Comparison of ENCODE assay signal across 10 mouse cellular contexts in the genomic region with DNA sequence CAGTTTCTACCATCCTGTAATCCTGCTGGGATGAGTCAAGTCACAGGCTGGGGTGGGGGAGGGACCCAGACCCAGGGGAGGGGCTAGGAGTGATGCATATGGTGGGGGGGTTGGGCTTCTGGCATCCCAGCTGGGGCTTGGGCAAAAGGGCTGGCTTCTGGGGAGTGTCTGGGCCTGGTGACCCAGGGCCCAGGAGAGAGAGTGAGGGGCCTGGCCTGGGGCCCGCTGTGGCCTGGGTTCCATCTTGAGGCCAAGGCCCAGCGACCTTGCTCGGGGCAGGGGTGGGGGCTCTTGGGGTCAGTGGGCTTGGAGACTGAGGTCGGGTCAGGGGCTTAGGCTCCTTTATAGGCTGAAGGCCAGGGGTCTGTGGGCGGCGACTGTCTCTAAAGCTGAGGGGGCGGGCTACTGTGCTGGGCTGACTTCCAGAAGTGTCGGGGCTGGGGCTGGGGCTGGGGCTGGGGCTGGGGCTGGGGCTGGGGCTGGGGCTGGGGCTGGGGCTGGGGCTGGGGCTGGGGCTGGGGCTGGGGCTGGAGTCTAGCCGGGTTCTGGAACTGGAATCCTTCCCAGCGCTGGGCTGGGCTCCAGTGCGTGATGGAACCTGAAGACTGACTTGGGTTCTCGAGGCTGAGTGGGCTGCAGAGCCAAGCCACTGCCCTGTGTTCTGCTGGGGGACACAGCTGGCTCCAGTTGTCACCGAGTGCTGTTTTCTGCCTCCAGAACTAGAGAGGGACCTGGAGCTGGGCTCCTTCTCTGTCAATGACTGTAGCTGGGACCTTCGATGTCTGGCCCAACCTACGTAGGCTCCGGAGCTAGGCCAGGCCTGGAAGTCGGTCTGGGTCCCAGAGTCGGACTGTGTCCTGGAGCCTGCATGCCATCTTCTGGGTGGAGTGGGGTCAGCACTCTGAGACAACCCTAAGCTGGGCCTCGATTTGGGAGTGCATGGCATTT. TPM values are rescaled to one million over a fixed set of nuclear protein-coding genes. Genes with fewer than 3 reads are reported as not detected.
DNase-seq lines count a peak whose midpoint lies in the region; ATAC-seq lines count a peak whose summit lies in the region.
"Had no signal": no experiment of that assay in that cellular context is flagged by ENCODE, and none has a peak within 500 bp of the region (broad histone marks: within the 10 kb centered on the region; RNA-seq: fewer than 3 reads in every experiment).

No protein-coding gene starts in this region.

- H3K27me3 ChIP-seq in kidney, embryonic 14.5 days (ENCODE audit: control insufficient read depth, insufficient read depth, low read length) = peaks cover 9% of the 10 kb centered on the region

- peak; percentile 41 for ATAC-seq in kidney, embryonic 14.5 days (ENCODE audit: low FRiP score, low TSS enrichment)

- no peak for DNase-seq in kidney, postnatal 36 days
- DNase-seq in embryo, embryonic 10 days (ENCODE audit: low spot score) = peak; percentile 63
- peak; percentile 66 to 71 for DNase-seq in heart, postnatal 10 days
- peak; percentile 55 for DNase-seq in lung, postnatal 14 days
- no peak for DNase-seq in urinary bladder, adult 2 months (ENCODE audit: low spot score)
- no peak for DNase-seq in B cell, adult 2 months
- no peak for DNase-seq in thymus, postnatal 14 days

- intact Hi-C loops in heart, postnatal 10 days (cut with DNase I) = no loop called here

- 42% methylated on average over 12 of the region's 19 CpGs for WGBS in kidney, embryonic 14.5 days

- H3K4me2 ChIP-seq in kidney, embryonic 14.5 days (replicated peaks; ENCODE audit: low read depth, low read length) = no peak overlapping the region; the same call in 1 of the 2 replicates

- no peak overlapping the region for H3K9ac ChIP-seq in kidney, embryonic 14.5 days (ENCODE audit: low read depth, low read length)
- H3K9ac ChIP-seq: liver, embryonic 14.5 days had no signal

- no peaks in the 10 kb centered on the region for H3K9me3 ChIP-seq in kidney, embryonic 14.5 days (ENCODE audit: control insufficient read depth, low read length)

- H3K27ac ChIP-seq in kidney, embryonic 14.5 days (ENCODE audit: low read depth, low read length) = peak overlapping the region; percentile 52
- H3K27ac ChIP-seq: liver, embryonic 14.5 days had no signal

- H3K4me1 ChIP-seq in kidney, embryonic 14.5 days (ENCODE audit: control insufficient read depth, insufficient read depth, low read length) = peaks cover 26% of the 10 kb centered on the region

- no peak overlapping the region for H3K4me3 ChIP-seq in kidney, embryonic 14.5 days (ENCODE audit: low read length)

- no peaks in the 10 kb centered on the region for H3K36me3 ChIP-seq in kidney, embryonic 14.5 days (ENCODE audit: control insufficient read depth, insufficient read depth, low read length)
- H3K36me3 ChIP-seq: G1E had no signal

RNA-seq across cellular contexts. Expression of a gene that starts 7.1 kb away (rescaled TPM):
- 8.7 and 10.1 TPM in 2 replicates for polyA plus RNA-seq in kidney, embryonic 14.5 days (2014; fragmentation: Nextera tagmentation; extraction: Ambion mirVana)
- 1 to 10 TPM; 7.7 to 8.5 TPM for total RNA-seq in heart, postnatal 10 days (2021)
- polyA plus RNA-seq in urinary bladder, adult 2 months (2012; rRNA removed) = 9.3 and 11.6 TPM in 2 replicates
- total RNA-seq: G1E had no signal
- polyA plus RNA-seq: G1E had no signal

RNA-seq across cellular contexts. Expression of a gene that starts 7.4 kb away (rescaled TPM):
- polyA plus RNA-seq in kidney, embryonic 14.5 days (2014; fragmentation: Nextera tagmentation; extraction: Ambion mirVana) = 0.05 and 0.07 TPM in 2 replicates
- 1 to 10 TPM; 4.8 to 6.1 TPM for total RNA-seq in heart, postnatal 10 days (2021)
- polyA plus RNA-seq in urinary bladder, adult 2 months (2012; rRNA removed) = 3.2 and 6.5 TPM in 2 replicates
- polyA plus RNA-seq: G1E had no signal

RNA-seq across cellular contexts. Expression of a gene that starts 14.6 kb away (rescaled TPM):
- polyA plus RNA-seq in kidney, embryonic 14.5 days (2014; fragmentation: Nextera tagmentation; extraction: Ambion mirVana) = 115 and 119 TPM in 2 replicates
- 100 to 1,000 TPM in 1 of 2 experiments, 10 to 100 TPM in 1; 88.1 to 105 TPM for total RNA-seq in heart, postnatal 10 days (2021)
- polyA plus RNA-seq in urinary bladder, adult 2 months (2012; rRNA removed) = 82.9 and 91.7 TPM in 2 replicates

RNA-seq across cellular contexts. Expression of a gene that starts 14.8 kb away (rescaled TPM):
- polyA plus RNA-seq in kidney, embryonic 14.5 days (2014; fragmentation: Nextera tagmentation; extraction: Ambion mirVana) = 21.4 and 29.6 TPM in 2 replicates
- 10 to 100 TPM; 21.0 to 23.6 TPM for total RNA-seq in heart, postnatal 10 days (2021)
- polyA plus RNA-seq in urinary bladder, adult 2 months (2012; rRNA removed) = 27.7 and 29.5 TPM in 2 replicates

RNA-seq across cellular contexts. Expression of a gene that starts 21.6 kb away (rescaled TPM):
- polyA plus RNA-seq in kidney, embryonic 14.5 days (2014; fragmentation: Nextera tagmentation; extraction: Ambion mirVana) = 4.1 and 4.6 TPM in 2 replicates
- total RNA-seq in heart, postnatal 10 days (2021) = 10 to 100 TPM; 11.6 to 14.4 TPM
- 12.1 and 12.4 TPM in 2 replicates for polyA plus RNA-seq in urinary bladder, adult 2 months (2012; rRNA removed)

Comparison
In these comparisons a context has a peak if more than half of its experiments do, and no peak if none do; other contexts are left out.
1. DNase-seq: peak in embryo, embryonic 10 days (single experiment), heart, postnatal 10 days (2 of 2) and lung, postnatal 14 days (single experiment); none in kidney, postnatal 36 days (0 of 2), urinary bladder, adult 2 months (single experiment), B cell, adult 2 months (0 of 2) and thymus, postnatal 14 days (single experiment).